Mouse (Mus musculus) spleen, adult 2 months (tissue): ENCODE data around the gene Map1lc3a.

Experiments used
- CTCF ChIP-seq: fragments of 200-500 bp; IDR thresholded peaks from 2 replicates; pipeline ENCODE4 v1.5.1; 2011; ENCODE audit warnings: mild to moderate bottlenecking, inconsistent platforms; ENCODE audit not compliant: insufficient read depth, insufficient read length, insufficient replicate concordance; ENCODE audit errors: extremely low read depth
- POLR2A ChIP-seq: fragments of 200-500 bp; IDR thresholded peaks from 2 replicates; pipeline ENCODE4 v1.6.1; 2011; ENCODE audit warnings: low read depth, low read length, inconsistent platforms

- TF ChIP-seq CTCF (no peak), POLR2A (no peak)
Measured at GRCm38 (mm10) chr2:155293946-155294345, 17.8 kb downstream of the Map1lc3a start.
